Mouse (Mus musculus): ENCODE results near the gene Daw1. TPM values are rescaled to one million over a fixed set of nuclear protein-coding genes. Genes with fewer than 3 reads are reported as not detected.

Gene Daw1
- total and polyA plus RNA-seq, 2 experiments from 2014 or later, result 0.94 to 1.5 TPM

GRCm38 (mm10) chr1:83146547-83146946, 13.0 kb upstream of the Daw1 start:
- ATAC-seq (no peak), DNase-seq (ENCODE audit: low spot score) (no peak)
- no peaks in the 10 kb centered on the region for H3K9me3 ChIP-seq (ENCODE audit: low read length)
- H3K4me2 ChIP-seq (ENCODE audit: low read depth, low read length), result no peak overlapping the region
- H3K27me3 ChIP-seq (ENCODE audit: insufficient read depth, low read length), result no peaks in the 10 kb centered on the region
- H3K27ac ChIP-seq, result no peak overlapping the region
- no peak for TF ChIP-seq CTCF (IDR thresholded peaks at IDR 0.05; ENCODE audit: low read depth)
- H3K4me3 ChIP-seq (ENCODE audit: low read length), result no peak overlapping the region
- H3K4me1 ChIP-seq (ENCODE audit: insufficient read depth, low read length), result no peaks in the 10 kb centered on the region
- H3K36me3 ChIP-seq (ENCODE audit: insufficient read depth, low read length), result no peaks in the 10 kb centered on the region
- no peak overlapping the region for H3K9ac ChIP-seq (replicated peaks; ENCODE audit: low read length)
- 82% methylated on average over 2 of the region's 2 CpGs for WGBS

- no peak for DNase-seq (ENCODE audit: low spot score)
- Histone ChIP-seq H3K9me3 (ENCODE audit: low read length) (no peaks in the 10 kb centered on the region), H3K27ac (no peak overlapping the region), H3K27me3 (ENCODE audit: insufficient read depth, low read length) (no peaks in the 10 kb centered on the region), H3K4me3 (ENCODE audit: low read length) (no peak overlapping the region), H3K9ac (replicated peaks; ENCODE audit: low read length) (no peak overlapping the region), H3K4me2 (ENCODE audit: low read depth, low read length) (no peak overlapping the region), H3K4me1 (ENCODE audit: insufficient read depth, low read length) (no peaks in the 10 kb centered on the region), H3K36me3 (ENCODE audit: insufficient read depth, low read length) (no peaks in the 10 kb centered on the region)
- 76% methylated on average over 3 of the region's 3 CpGs for WGBS
- ATAC-seq, result no peak
- no peak for TF ChIP-seq CTCF (IDR thresholded peaks at IDR 0.05; ENCODE audit: low read depth)
These were observed 9.3 kb upstream of the Daw1 start for GRCm38 (mm10) chr1:83150227-83150626.

- DNase-seq (ENCODE audit: low spot score), result no peak
- no peak for TF ChIP-seq CTCF (IDR thresholded peaks at IDR 0.05; ENCODE audit: low read depth)
- H3K9me3 ChIP-seq (ENCODE audit: low read length), result no peaks in the 10 kb centered on the region
- no peak for ATAC-seq
- H3K4me2 ChIP-seq (ENCODE audit: low read depth, low read length), result no peak overlapping the region
- H3K27ac ChIP-seq, result no peak overlapping the region
- no peak overlapping the region for H3K4me3 ChIP-seq (ENCODE audit: low read length)
- no peaks in the 10 kb centered on the region for H3K4me1 ChIP-seq (ENCODE audit: insufficient read depth, low read length)
- no peak overlapping the region for H3K9ac ChIP-seq (replicated peaks; ENCODE audit: low read length)
- no peaks in the 10 kb centered on the region for H3K27me3 ChIP-seq (ENCODE audit: insufficient read depth, low read length)
- WGBS, result 86% methylated on average over 3 of the region's 3 CpGs
- H3K36me3 ChIP-seq (ENCODE audit: insufficient read depth, low read length), result no peaks in the 10 kb centered on the region
These were observed 6.6 kb upstream of the Daw1 start for GRCm38 (mm10) chr1:83152961-83153360.

- H3K9ac ChIP-seq (replicated peaks; ENCODE audit: low read length), result no peak overlapping the region
- ATAC-seq (no peak), DNase-seq (ENCODE audit: low spot score) (no peak)
- no peaks in the 10 kb centered on the region for H3K27me3 ChIP-seq (ENCODE audit: insufficient read depth, low read length)
- no peak for TF ChIP-seq CTCF (IDR thresholded peaks at IDR 0.05; ENCODE audit: low read depth)
- 53% methylated on average over 1 of the region's 1 CpGs for WGBS
- no peaks in the 10 kb centered on the region for H3K4me1 ChIP-seq (ENCODE audit: insufficient read depth, low read length)
- H3K4me3 ChIP-seq (ENCODE audit: low read length), result no peak overlapping the region
- H3K27ac ChIP-seq, result no peak overlapping the region
- H3K4me2 ChIP-seq (ENCODE audit: low read depth, low read length), result no peak overlapping the region
- no peaks in the 10 kb centered on the region for H3K36me3 ChIP-seq (ENCODE audit: insufficient read depth, low read length)
- H3K9me3 ChIP-seq (ENCODE audit: low read length), result no peaks in the 10 kb centered on the region
These were observed 2.7 kb upstream of the Daw1 start for GRCm38 (mm10) chr1:83156876-83157275.

GRCm38 (mm10) chr1:83161658-83162057, 2.1 kb downstream of the Daw1 start:
- Histone ChIP-seq H3K4me2 (ENCODE audit: low read depth, low read length) (no peak overlapping the region), H3K4me1 (ENCODE audit: insufficient read depth, low read length) (no peaks in the 10 kb centered on the region), H3K4me3 (ENCODE audit: low read length) (no peak overlapping the region), H3K9ac (replicated peaks; ENCODE audit: low read length) (no peak overlapping the region), H3K27ac (no peak overlapping the region), H3K27me3 (ENCODE audit: insufficient read depth, low read length) (no peaks in the 10 kb centered on the region), H3K9me3 (ENCODE audit: low read length) (no peaks in the 10 kb centered on the region), H3K36me3 (ENCODE audit: insufficient read depth, low read length) (no peaks in the 10 kb centered on the region)
- ATAC-seq (no peak), DNase-seq (ENCODE audit: low spot score) (no peak)
- 70% methylated on average over 3 of the region's 3 CpGs for WGBS
- TF ChIP-seq CTCF (IDR thresholded peaks at IDR 0.05; ENCODE audit: low read depth), result no peak

GRCm38 (mm10) chr1:83164027-83164426, 4.5 kb downstream of the Daw1 start:
- Histone ChIP-seq H3K36me3 (ENCODE audit: insufficient read depth, low read length) (no peaks in the 10 kb centered on the region), H3K27ac (no peak overlapping the region), H3K9me3 (ENCODE audit: low read length) (no peaks in the 10 kb centered on the region), H3K4me2 (ENCODE audit: low read depth, low read length) (no peak overlapping the region), H3K9ac (replicated peaks; ENCODE audit: low read length) (no peak overlapping the region), H3K4me1 (ENCODE audit: insufficient read depth, low read length) (no peaks in the 10 kb centered on the region), H3K4me3 (ENCODE audit: low read length) (no peak overlapping the region), H3K27me3 (ENCODE audit: insufficient read depth, low read length) (no peaks in the 10 kb centered on the region)
- DNase-seq (ENCODE audit: low spot score) (no peak), ATAC-seq (no peak)
- 81% methylated on average over 3 of the region's 3 CpGs for WGBS
- TF ChIP-seq CTCF (IDR thresholded peaks at IDR 0.05; ENCODE audit: low read depth), result no peak

- no peak for TF ChIP-seq CTCF (IDR thresholded peaks at IDR 0.05; ENCODE audit: low read depth)
- DNase-seq (ENCODE audit: low spot score) (no peak), ATAC-seq (no peak)
- Histone ChIP-seq H3K9ac (replicated peaks; ENCODE audit: low read length) (no peak overlapping the region), H3K4me3 (ENCODE audit: low read length) (no peak overlapping the region), H3K27ac (no peak overlapping the region), H3K27me3 (ENCODE audit: insufficient read depth, low read length) (no peaks in the 10 kb centered on the region), H3K4me2 (ENCODE audit: low read depth, low read length) (no peak overlapping the region), H3K36me3 (ENCODE audit: insufficient read depth, low read length) (no peaks in the 10 kb centered on the region), H3K9me3 (ENCODE audit: low read length) (no peaks in the 10 kb centered on the region), H3K4me1 (ENCODE audit: insufficient read depth, low read length) (no peaks in the 10 kb centered on the region)
- WGBS, result 88% methylated on average over 3 of the region's 3 CpGs
These were observed 9.6 kb downstream of the Daw1 start for GRCm38 (mm10) chr1:83169158-83169557.

All from hindbrain, postnatal 0 days (tissue).